Mouse (Mus musculus) stomach, embryonic 14.5 days (tissue): Measurements from ENCODE around the gene Asic2. TPM values are rescaled to one million over a fixed set of nuclear protein-coding genes. Genes with fewer than 3 reads are reported as not detected.

Source experiments
- ATAC-seq: fragments of 200-750 bp; cut with Nextera tagmentation; 2 replicates; pipeline ENCODE4 v1.8.0; 2017; ENCODE audit warnings: low read depth, moderate TSS enrichment; ENCODE audit not compliant: insufficient number of reproducible peaks, insufficient read depth, low FRiP score
- H3K27ac ChIP-seq: fragments of 300-500 bp; sonication (generic); 2 replicates; pipeline ENCODE4 v1.5.1; 2014; ENCODE audit warnings: mild to moderate bottlenecking, low read length, moderate library complexity, mixed read lengths
- H3K27me3 ChIP-seq: fragments of 300-500 bp; sonication (generic); 2 replicates; pipeline ENCODE4 v1.6.1; 2014; ENCODE audit warnings: low read length, control low read depth, mixed read lengths; ENCODE audit not compliant: control insufficient read depth, insufficient read depth
- H3K36me3 ChIP-seq: fragments of 300-500 bp; sonication (generic); 2 replicates; pipeline ENCODE4 v1.6.1; 2014; ENCODE audit warnings: mild to moderate bottlenecking, control low read depth, low read length, moderate library complexity, mixed read lengths; ENCODE audit not compliant: control insufficient read depth, insufficient read depth
- H3K4me1 ChIP-seq: fragments of 300-500 bp; sonication (generic); 2 replicates; pipeline ENCODE4 v1.6.1; 2014; ENCODE audit warnings: low read length, control low read depth, mixed read lengths; ENCODE audit not compliant: control insufficient read depth, insufficient read depth
- H3K4me2 ChIP-seq: fragments of 300-500 bp; sonication (generic); replicated peaks from 2 replicates; pipeline ENCODE4 v1.6.1; 2014; ENCODE audit warnings: low read depth, low read length, control low read depth
- H3K4me3 ChIP-seq: fragments of 300-500 bp; sonication (generic); 2 replicates; pipeline ENCODE4 v1.5.1; 2014; ENCODE audit warnings: low read depth, low read length, control low read depth
- H3K9ac ChIP-seq: fragments of 300-500 bp; sonication (generic); replicated peaks from 2 replicates; pipeline ENCODE4 v1.6.1; 2014; ENCODE audit warnings: low read depth, mild to moderate bottlenecking, control low read depth, low read length, moderate library complexity, mixed read lengths
- H3K9me3 ChIP-seq: fragments of 300-500 bp; sonication (generic); 2 replicates; pipeline ENCODE4 v1.6.1; 2016; ENCODE audit warnings: low read depth, low read length, control low read depth; ENCODE audit not compliant: control insufficient read depth
- WGBS: fragments of 180-500 bp; shearing (Covaris S2); extraction: QIAGEN DNeasy Blood & Tissue Kit; methylation state at CpG from one replicate; pipeline ENCODE4 v1.1.7; 2014; 5-methylcytosine and 5-hydroxymethylcytosine counted together
- polyA plus RNA-seq: library from polyadenylated mRNA; unstranded; fragments of >200 nt; fragmentation: Nextera tagmentation; extraction: Ambion mirVana; gene quantifications from 2 replicates; pipeline ENCODE4 v1.2.1, GENCODE M21; 2014

The Asic2 gene
- polyA plus RNA-seq, 1 experiment from 2014 or later = 0.27 TPM

DNA sequence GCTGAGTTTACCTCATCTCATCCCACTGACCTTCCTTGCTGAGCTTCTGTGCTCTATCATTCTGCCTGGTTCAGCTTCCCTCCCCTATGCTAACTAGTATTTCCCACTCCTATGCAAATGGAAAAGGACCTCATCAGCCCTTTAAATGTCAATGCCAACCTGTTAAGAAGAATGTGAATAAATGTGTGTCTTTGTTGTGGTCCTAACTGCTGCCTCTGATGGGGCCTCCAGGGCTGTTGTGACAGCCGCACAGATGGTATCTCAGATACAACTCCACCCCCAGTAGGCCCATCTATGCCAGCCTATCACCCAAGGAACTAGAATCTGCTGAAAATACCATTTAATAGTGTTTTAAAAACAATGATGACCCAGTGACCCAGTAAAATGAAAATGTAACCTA, 407.9 kb downstream of the Asic2 start:
- Histone ChIP-seq H3K4me3 (no peak overlapping the region), H3K9ac (no peak overlapping the region), H3K9me3 (no peaks in the 10 kb centered on the region), H3K27me3 (no peaks in the 10 kb centered on the region), H3K4me1 (no peaks in the 10 kb centered on the region), H3K4me2 (no peak overlapping the region), H3K36me3 (no peaks in the 10 kb centered on the region), H3K27ac (no peak overlapping the region)
- ATAC-seq = no peak
- 83% methylated on average over 1 of the region's 1 CpGs for WGBS

DNA sequence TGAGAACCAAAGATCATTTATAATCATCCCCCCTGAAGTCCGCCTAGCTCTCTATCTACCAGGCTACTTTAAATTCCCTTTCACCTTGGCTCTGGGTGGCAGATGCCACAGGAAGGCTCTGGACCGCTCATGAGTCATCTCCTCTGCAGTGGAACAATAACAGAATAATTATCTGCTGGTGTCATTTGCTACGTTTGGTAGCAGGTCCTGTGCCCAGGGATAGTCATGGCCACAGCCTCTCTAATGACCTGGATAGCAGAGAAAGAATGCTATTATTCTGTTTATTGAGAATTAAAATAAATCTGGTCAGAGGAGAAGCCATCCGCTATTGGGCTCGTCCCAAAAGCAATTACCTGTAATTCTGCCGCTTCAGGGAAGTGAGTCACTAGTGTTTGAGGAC, 425.1 kb downstream of the Asic2 start:
- H3K9ac ChIP-seq = no peak overlapping the region
- no peaks in the 10 kb centered on the region for H3K4me1 ChIP-seq
- WGBS = 79% methylated on average over 6 of the region's 6 CpGs
- no peaks in the 10 kb centered on the region for H3K9me3 ChIP-seq
- no peak overlapping the region for H3K27ac ChIP-seq
- H3K4me3 ChIP-seq = no peak overlapping the region
- no peaks in the 10 kb centered on the region for H3K36me3 ChIP-seq
- no peak overlapping the region for H3K4me2 ChIP-seq
- no peak for ATAC-seq
- no peaks in the 10 kb centered on the region for H3K27me3 ChIP-seq

DNA sequence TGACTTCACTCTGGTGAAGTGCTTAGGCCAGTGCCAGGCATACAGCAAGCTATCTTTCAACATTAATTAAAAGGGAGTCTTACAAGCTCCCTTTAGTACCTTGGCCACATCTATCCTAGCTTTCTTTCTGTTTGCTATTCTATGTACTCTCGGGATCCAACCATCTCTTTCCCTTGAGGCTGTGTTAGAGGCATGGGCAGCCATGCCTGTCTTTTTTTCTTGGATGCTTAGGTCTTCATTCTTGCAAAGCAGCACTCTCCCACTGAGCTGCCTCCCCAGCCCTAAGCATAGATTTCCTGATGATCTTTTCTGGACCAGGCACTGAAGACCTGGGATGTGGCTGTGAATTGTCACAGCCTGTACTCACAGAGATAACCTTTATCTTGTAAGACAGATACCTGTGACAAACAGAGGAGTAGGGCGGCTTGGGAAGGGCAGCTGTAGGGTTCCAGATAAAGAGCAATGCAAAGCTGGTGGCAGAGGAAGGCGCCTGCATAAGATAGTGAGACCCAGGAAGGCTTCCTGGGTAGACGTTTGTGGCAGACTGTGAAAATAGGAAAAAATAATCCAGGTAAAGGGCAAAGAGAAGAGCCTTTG, 433.0 kb downstream of the Asic2 start:
- Histone ChIP-seq H3K9ac (no peak overlapping the region), H3K4me2 (no peak overlapping the region), H3K9me3 (no peaks in the 10 kb centered on the region), H3K27me3 (no peaks in the 10 kb centered on the region), H3K27ac (no peak overlapping the region), H3K36me3 (no peaks in the 10 kb centered on the region), H3K4me1 (no peaks in the 10 kb centered on the region), H3K4me3 (no peak overlapping the region)
- WGBS = 51% methylated on average over 4 of the region's 4 CpGs
- no peak for ATAC-seq

DNA sequence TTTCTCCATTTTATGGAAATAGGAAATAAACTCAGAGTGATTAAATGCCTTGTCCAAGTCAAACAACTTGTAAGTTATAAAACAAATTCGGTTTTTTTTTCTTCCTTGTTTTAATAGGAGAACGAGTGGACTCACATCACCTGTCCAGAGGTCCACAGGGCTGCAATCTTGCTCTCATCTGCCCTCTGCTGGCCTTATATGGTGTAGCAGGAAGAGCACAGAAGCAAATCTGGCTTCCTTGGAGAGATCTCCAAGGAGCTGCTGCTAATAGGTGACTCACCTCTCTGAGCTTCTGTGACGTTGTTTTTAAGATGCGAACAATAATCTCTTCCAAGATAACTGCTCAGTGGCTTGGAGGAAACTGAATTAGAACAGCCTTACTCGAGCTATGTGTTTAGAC, 433.6 kb downstream of the Asic2 start:
- 4% methylated on average over 5 of the region's 5 CpGs for WGBS
- Histone ChIP-seq H3K4me3 (no peak overlapping the region), H3K4me2 (no peak overlapping the region), H3K36me3 (no peaks in the 10 kb centered on the region), H3K27me3 (no peaks in the 10 kb centered on the region), H3K9ac (no peak overlapping the region), H3K9me3 (no peaks in the 10 kb centered on the region), H3K27ac (no peak overlapping the region), H3K4me1 (no peaks in the 10 kb centered on the region)
- ATAC-seq = no peak

DNA sequence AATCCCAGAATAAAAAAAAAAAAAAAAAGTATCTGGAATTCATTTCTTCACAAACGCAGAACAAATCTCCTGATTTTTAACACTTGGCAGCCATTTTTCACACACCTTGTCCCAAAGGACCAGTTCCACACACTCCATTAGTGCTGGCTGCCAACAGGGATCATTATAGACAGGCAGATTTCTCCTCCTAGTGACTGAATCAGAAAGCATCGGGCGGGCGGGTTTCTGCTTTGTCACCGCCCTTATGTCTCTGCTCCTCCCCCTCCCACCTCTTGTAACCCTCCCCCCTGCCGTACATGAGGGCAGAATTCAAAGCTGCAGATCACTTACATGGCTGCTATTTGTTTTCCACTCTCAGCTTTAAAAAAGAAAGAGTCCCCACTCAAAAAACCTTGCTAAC, 436.4 kb downstream of the Asic2 start:
- Histone ChIP-seq H3K4me3 (no peak overlapping the region), H3K27me3 (no peaks in the 10 kb centered on the region), H3K36me3 (no peaks in the 10 kb centered on the region), H3K27ac (no peak overlapping the region), H3K4me1 (no peaks in the 10 kb centered on the region), H3K9me3 (no peaks in the 10 kb centered on the region), H3K4me2 (no peak overlapping the region), H3K9ac (no peak overlapping the region)
- ATAC-seq = no peak
- 5% methylated on average over 6 of the region's 6 CpGs for WGBS

DNA sequence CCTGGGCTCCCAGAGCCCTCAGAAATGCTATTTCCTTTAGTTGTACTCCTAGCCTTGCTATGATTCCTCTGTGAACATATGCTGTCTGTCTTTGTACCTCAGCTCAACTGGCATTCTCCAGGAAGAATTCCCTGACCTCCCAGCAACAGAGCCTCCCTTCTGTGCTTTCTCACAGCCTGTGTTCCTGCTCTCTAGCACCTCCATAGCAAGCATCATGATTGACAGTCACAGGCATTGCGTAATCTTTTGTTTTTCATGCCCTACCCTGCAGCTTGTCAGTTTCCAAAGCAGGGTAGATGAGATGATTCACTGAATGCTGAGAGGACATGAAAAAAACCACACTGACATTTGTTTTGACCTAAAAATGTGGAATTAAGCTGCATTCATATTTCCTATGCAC, 445.3 kb downstream of the Asic2 start:
- Histone ChIP-seq H3K9me3 (no peaks in the 10 kb centered on the region), H3K4me1 (no peaks in the 10 kb centered on the region), H3K27ac (no peak overlapping the region), H3K27me3 (no peaks in the 10 kb centered on the region), H3K4me3 (no peak overlapping the region), H3K4me2 (no peak overlapping the region), H3K9ac (no peak overlapping the region), H3K36me3 (no peaks in the 10 kb centered on the region)
- ATAC-seq = no peak
- 79% methylated on average over 1 of the region's 1 CpGs for WGBS

DNA sequence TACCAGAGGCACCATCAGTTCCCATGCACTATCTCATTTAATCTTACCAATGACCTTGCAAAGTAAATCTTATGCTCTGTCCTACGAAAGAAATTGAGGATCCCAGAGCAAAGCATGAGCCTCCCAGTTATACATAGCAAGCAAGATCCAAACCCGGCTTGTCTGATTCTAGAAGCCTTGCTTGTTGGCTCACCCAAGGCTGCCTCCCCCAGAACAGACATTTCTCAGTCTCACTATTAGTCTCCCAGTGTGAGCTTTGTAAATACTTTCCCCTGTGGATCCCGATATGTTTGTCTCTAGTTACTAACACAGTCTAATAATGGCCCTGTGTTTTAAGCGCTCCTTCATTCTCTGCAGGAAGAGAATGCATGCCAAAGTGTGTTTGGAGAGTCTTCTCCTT, 446.4 kb downstream of the Asic2 start:
- H3K36me3 ChIP-seq = no peaks in the 10 kb centered on the region
- WGBS = 77% methylated on average over 4 of the region's 4 CpGs
- no peaks in the 10 kb centered on the region for H3K27me3 ChIP-seq
- no peak overlapping the region for H3K27ac ChIP-seq
- no peak overlapping the region for H3K4me2 ChIP-seq
- no peak for ATAC-seq
- H3K4me1 ChIP-seq = no peaks in the 10 kb centered on the region
- no peak overlapping the region for H3K9ac ChIP-seq
- H3K4me3 ChIP-seq = no peak overlapping the region
- H3K9me3 ChIP-seq = no peaks in the 10 kb centered on the region

DNA sequence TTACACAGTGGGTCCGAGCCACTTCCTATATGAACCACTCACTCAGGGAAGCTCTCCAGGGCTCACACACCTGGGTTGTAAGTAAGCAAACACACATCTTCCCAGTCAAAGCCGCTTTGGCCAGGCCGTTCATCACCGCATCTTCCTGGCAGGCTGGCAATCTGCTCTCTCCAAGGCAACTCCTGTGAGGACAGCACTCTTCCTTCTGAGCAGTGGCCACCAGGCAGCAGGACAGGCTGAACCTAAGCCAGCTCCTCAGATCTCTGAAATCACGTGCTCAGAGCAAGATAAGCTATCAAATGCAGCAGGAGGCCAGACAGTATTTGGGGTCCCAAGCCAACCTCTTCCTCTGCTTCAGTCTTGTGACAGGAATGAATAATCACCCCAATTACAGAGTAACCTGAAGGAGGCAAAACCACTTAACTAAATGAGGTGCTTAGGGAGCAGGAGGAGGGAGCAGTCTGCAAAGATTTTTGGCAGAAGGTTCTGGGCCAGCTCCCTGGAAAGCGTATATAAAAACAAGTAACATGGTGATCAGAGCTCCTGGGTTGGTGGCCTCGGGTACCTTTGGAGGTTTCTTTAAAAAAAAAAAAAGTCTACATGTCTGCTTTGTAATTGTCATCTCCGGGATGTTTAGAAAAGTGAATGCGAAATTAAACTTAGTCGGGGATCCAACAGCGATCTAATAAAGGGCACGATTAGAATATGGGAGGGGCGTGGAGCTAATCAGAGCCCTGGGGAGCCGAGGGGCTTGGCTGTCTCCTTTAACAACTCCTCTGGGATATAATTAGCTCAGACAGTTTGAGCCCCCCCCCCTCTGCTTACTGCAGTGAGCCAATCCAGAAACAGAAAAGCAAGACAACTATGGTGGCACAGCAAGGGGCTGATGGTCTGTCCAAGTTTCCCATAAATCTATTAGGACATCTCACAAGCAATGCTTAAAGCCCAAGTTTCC, 450.0 kb downstream of the Asic2 start:
- Histone ChIP-seq H3K27me3 (no peaks in the 10 kb centered on the region), H3K9me3 (no peaks in the 10 kb centered on the region), H3K4me1 (no peaks in the 10 kb centered on the region), H3K4me3 (no peak overlapping the region), H3K36me3 (no peaks in the 10 kb centered on the region), H3K4me2 (no peak overlapping the region), H3K27ac (no peak overlapping the region), H3K9ac (no peak overlapping the region)
- no peak for ATAC-seq
- 33% methylated on average over 14 of the region's 14 CpGs for WGBS
